Mouse (Mus musculus): Measurements from ENCODE around the gene Pten. TPM values are rescaled to one million over a fixed set of nuclear protein-coding genes. Genes with fewer than 3 reads are reported as not detected.

Pten gene
- 13.1 and 23.6 TPM in 2 replicates for polyA plus RNA-seq (2012; rRNA removed)

DNA sequence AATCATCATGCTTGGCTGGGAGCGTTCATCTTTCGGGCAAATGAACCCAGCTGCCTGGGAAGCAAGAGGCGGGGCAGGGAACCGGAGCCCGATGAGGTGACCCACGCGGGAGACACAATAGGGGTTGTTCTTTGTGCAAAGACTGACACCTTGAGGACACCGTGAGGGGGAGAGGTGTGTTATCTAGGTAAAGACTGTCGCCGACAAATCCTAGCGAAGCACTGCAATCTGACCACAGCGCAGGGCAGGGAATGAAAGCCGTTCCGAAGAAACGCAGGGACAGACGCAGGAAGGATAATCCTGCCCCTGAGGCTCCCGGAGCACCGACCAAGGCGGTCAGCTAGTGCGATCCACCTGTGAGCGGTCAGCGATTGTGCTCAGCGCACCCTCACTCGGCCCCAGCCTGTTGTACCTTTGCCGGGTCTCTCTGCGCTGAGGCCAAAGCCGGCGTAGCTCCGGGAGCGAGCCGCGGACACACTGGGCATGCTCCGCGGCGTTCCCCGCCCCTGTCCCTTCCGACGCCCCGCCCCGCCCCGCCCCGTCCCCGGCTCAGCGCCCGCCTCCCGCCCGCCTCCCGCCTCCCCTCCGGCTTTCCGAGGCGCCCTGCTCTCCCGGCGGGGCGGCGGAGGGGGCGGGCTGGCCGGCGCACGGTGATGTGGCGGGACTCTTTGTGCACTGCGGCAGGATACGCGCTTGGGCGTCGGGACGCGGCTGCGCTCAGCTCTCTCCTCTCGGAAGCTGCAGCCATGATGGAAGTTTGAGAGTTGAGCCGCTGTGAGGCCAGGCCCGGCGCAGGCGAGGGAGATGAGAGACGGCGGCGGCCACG lies at the start of gene Pten:
Gene Pten, plus strand, starts transcription at position 598 of the 826 bp plus-strand sequence.
- H3K27ac ChIP-seq (ENCODE audit: insufficient read depth, low read length): peak within 1 kb of the TSS; percentile 99
- peak within 1 kb of the TSS; percentile 96 for H3K4me3 ChIP-seq (ENCODE audit: extremely low read depth, insufficient read depth, insufficient read length)
- DNase-seq (ENCODE audit: low read depth in 1 of 2, low spot score in 2 of 2): peak; percentile 85 to 93
- no peaks in the 10 kb centered on the region for H3K36me3 ChIP-seq (ENCODE audit: control insufficient read depth, insufficient read depth, low read length)
- peaks cover 7% of the 10 kb centered on the region for H3K4me1 ChIP-seq (ENCODE audit: control insufficient read depth, insufficient read depth, insufficient read length)
- WGBS: under 1% methylated on average over 47 of the region's 77 CpGs
- TF ChIP-seq CTCF (IDR thresholded peaks at IDR 0.05; ENCODE audit: extremely low read depth, insufficient read depth, insufficient read length, insufficient replicate concordance) (no peak), POLR2A (IDR thresholded peaks at IDR 0.05; ENCODE audit: low read depth, low read length) (peak; percentile 84)
- H3K27me3 ChIP-seq (ENCODE audit: control insufficient read depth, insufficient read depth, low read length): no peaks in the 10 kb centered on the region

DNA sequence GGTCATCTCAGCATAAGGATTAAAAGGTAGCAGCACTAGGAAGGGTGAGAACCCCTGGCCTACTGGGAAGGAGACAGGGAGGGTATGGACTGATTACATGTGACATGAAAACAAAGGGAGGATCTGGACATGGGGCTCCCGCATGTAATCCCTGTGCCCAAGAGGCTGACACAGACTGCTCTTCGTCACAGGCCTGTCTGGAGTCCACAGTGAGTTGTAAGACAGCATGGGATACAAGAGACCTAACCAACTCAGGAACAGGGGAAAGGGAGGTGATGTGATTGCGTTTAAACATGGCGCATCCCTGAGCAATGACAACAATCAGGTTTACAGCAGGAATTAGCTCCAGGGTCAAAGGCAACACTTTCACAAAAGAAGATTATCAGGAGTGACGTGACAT lies 48.3 kb upstream of the Pten start:
- no peak overlapping the region for H3K27ac ChIP-seq (ENCODE audit: insufficient read depth, low read length)
- no peaks in the 10 kb centered on the region for H3K27me3 ChIP-seq (ENCODE audit: control insufficient read depth, insufficient read depth, low read length)
- TF ChIP-seq CTCF (IDR thresholded peaks at IDR 0.05; ENCODE audit: extremely low read depth, insufficient read depth, insufficient read length, insufficient replicate concordance): no peak
- TF ChIP-seq POLR2A (IDR thresholded peaks at IDR 0.05; ENCODE audit: low read depth, low read length): no peak
- 91% methylated on average over 5 of the region's 5 CpGs for WGBS
- no peaks in the 10 kb centered on the region; the same call in none of the 2 replicates for H3K4me1 ChIP-seq (ENCODE audit: control insufficient read depth, insufficient read depth, insufficient read length)
- DNase-seq (ENCODE audit: low read depth in 1 of 2, low spot score in 2 of 2): no peak
- peaks cover 10% of the 10 kb centered on the region for H3K36me3 ChIP-seq (ENCODE audit: control insufficient read depth, insufficient read depth, low read length)
- H3K4me3 ChIP-seq (ENCODE audit: extremely low read depth, insufficient read depth, insufficient read length): no peak overlapping the region

DNA sequence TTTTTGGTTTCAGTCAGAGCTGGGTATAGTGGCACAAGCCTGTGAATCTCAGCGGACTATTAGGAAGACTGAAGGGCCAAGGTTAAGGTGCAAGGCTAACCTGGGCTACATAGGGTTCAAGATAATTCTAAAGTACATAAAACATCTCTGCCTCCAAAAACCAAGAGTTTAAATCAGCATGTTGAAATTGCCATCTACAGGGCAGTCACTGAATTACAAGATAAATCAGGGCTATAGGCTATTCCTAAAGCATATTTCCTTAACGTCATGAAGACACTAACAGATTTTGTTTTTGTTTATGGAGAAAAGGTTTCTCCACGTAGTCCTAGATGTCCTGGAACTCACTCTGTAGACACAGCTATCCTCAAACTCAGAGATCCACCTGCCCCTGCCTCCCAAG lies 47.0 kb upstream of the Pten start:
- TF ChIP-seq CTCF (IDR thresholded peaks at IDR 0.05; ENCODE audit: extremely low read depth, insufficient read depth, insufficient read length, insufficient replicate concordance) (no peak), POLR2A (IDR thresholded peaks at IDR 0.05; ENCODE audit: low read depth, low read length) (no peak)
- 49% methylated on average over 3 of the region's 3 CpGs for WGBS
- Histone ChIP-seq H3K27ac (ENCODE audit: insufficient read depth, low read length) (no peak overlapping the region), H3K4me3 (ENCODE audit: extremely low read depth, insufficient read depth, insufficient read length) (no peak overlapping the region), H3K36me3 (ENCODE audit: control insufficient read depth, insufficient read depth, low read length) (peaks cover 4% of the 10 kb centered on the region), H3K27me3 (ENCODE audit: control insufficient read depth, insufficient read depth, low read length) (no peaks in the 10 kb centered on the region), H3K4me1 (ENCODE audit: control insufficient read depth, insufficient read depth, insufficient read length) (no peaks in the 10 kb centered on the region; the same call in none of the 2 replicates)
- DNase-seq (ENCODE audit: low read depth in 1 of 2, low spot score in 2 of 2): peak in 1 of 2 experiments; percentile 37

DNA sequence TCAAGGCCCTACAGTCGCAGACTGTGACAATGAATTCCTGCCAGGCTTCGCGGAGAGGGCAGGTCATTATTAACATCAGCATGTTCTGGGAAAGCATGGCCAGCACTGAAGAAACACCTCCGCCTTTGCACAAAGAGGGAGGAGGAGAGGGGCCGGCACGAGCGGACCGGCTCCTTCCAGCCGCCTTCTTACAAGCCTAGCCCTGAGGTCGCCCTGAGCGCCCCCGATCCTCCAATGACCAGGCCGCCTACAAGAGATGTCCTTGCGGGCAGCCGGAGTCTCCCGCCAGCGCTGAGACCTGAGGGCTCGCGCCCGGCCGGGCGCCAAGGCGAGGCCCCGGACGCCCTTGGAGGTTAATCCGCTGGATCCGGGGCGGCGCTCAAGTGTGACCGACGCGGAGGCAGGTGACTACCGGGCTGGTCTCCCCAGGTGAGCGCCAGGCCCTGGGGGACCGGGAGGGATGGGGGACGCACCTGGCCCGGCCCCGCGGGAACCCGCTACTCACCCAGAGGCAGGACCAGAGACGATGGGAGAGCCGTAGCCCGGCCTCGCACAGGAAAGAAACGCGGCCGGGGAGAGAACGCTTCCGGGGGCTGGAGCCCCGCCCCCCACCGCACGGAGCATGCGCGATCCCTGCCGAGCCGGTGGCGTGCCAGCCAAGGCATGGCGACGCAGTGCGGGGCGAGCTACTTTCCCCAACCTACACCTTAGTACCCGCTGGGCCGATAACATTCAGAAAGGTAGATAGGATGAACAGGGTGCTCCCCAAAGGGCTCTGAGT lies 45.3 kb upstream of the Pten start:
- peak overlapping the region; percentile 86 for H3K27ac ChIP-seq (ENCODE audit: insufficient read depth, low read length)
- no peak for TF ChIP-seq CTCF (IDR thresholded peaks at IDR 0.05; ENCODE audit: extremely low read depth, insufficient read depth, insufficient read length, insufficient replicate concordance)
- peak; percentile 82 for TF ChIP-seq POLR2A (IDR thresholded peaks at IDR 0.05; ENCODE audit: low read depth, low read length)
- WGBS: under 1% methylated on average over 63 of the region's 63 CpGs

DNA sequence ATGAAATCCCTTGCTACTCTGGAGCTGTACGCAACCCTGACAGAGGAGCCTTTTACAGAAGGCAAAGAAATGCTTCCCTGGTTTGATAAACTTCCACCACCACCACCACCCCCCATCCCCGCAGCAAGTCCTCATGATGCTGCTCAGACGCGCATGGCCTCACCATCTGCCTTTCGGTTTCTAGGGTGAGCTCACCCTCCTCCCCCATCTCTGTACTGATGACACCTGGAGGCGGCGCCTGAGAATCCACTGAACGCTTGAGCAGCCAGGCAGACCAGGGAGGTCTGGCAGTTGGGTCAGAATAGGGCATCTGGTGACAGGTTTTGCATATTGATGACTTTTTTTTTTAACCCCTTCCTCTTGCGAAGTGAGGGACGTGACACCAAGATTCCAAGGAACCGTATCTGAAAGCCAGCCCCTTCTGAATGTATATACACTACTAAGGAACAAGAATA lies 44.7 kb upstream of the Pten start:
- Histone ChIP-seq H3K27me3 (ENCODE audit: control insufficient read depth, insufficient read depth, low read length) (no peaks in the 10 kb centered on the region), H3K36me3 (ENCODE audit: control insufficient read depth, insufficient read depth, low read length) (no peaks in the 10 kb centered on the region), H3K27ac (ENCODE audit: insufficient read depth, low read length) (peak overlapping the region; percentile 86), H3K4me1 (ENCODE audit: control insufficient read depth, insufficient read depth, insufficient read length) (no peaks in the 10 kb centered on the region; the same call in none of the 2 replicates), H3K4me3 (ENCODE audit: extremely low read depth, insufficient read depth, insufficient read length) (peak overlapping the region; percentile 87)
- peak; percentile 87 to 94 for DNase-seq (ENCODE audit: low read depth in 1 of 2, low spot score in 2 of 2)
- no peak for TF ChIP-seq POLR2A (IDR thresholded peaks at IDR 0.05; ENCODE audit: low read depth, low read length)
- TF ChIP-seq CTCF (IDR thresholded peaks at IDR 0.05; ENCODE audit: extremely low read depth, insufficient read depth, insufficient read length, insufficient replicate concordance): 0 out of 2 replicates have a peak, but pooled peaks have one; percentile 0
- WGBS: under 1% methylated on average over 11 of the region's 11 CpGs

More for the DNA sequence above, 45.3 kb upstream of the Pten start:
- Histone ChIP-seq H3K4me3 (ENCODE audit: extremely low read depth, insufficient read depth, insufficient read length) (peak overlapping the region; percentile 87), H3K36me3 (ENCODE audit: control insufficient read depth, insufficient read depth, low read length) (no peaks in the 10 kb centered on the region), H3K4me1 (ENCODE audit: control insufficient read depth, insufficient read depth, insufficient read length) (no peaks in the 10 kb centered on the region; the same call in none of the 2 replicates), H3K27me3 (ENCODE audit: control insufficient read depth, insufficient read depth, low read length) (no peaks in the 10 kb centered on the region)
- DNase-seq (ENCODE audit: low read depth in 1 of 2, low spot score in 2 of 2): peak; percentile 69 to 88

DNA sequence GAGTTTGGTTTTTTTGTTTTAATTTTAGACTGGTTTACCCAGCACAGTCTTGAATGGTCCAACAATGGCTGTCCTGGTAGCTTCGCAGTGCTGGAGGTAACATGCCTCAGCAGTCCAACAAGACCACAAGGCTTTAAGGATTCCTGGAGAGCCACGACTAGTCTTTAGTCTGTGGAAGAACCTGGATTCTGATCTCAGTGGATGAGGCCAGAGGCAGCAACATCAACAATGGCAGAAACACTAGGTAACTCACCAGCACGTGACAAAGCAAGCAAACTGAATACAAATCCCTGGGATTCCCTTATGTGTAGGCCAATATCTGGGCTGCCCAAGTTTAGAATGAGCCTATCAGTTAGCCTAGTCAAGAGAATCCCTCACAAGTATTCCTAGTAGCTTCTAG lies 43.8 kb upstream of the Pten start:
- no peak overlapping the region for H3K4me3 ChIP-seq (ENCODE audit: extremely low read depth, insufficient read depth, insufficient read length)
- H3K36me3 ChIP-seq (ENCODE audit: control insufficient read depth, insufficient read depth, low read length): no peaks in the 10 kb centered on the region
- TF ChIP-seq POLR2A (IDR thresholded peaks at IDR 0.05; ENCODE audit: low read depth, low read length) (no peak), CTCF (IDR thresholded peaks at IDR 0.05; ENCODE audit: extremely low read depth, insufficient read depth, insufficient read length, insufficient replicate concordance) (no peak)
- no peaks in the 10 kb centered on the region for H3K27me3 ChIP-seq (ENCODE audit: control insufficient read depth, insufficient read depth, low read length)
- DNase-seq (ENCODE audit: low read depth in 1 of 2, low spot score in 2 of 2): no peak
- WGBS: 86% methylated on average over 3 of the region's 3 CpGs
- H3K27ac ChIP-seq (ENCODE audit: insufficient read depth, low read length): no peak overlapping the region
- H3K4me1 ChIP-seq (ENCODE audit: control insufficient read depth, insufficient read depth, insufficient read length): no peaks in the 10 kb centered on the region; the same call in none of the 2 replicates

Data from spleen, adult 2 months (tissue).